ENCODE assay signal across 30 mouse cellular contexts in the genomic region with DNA sequence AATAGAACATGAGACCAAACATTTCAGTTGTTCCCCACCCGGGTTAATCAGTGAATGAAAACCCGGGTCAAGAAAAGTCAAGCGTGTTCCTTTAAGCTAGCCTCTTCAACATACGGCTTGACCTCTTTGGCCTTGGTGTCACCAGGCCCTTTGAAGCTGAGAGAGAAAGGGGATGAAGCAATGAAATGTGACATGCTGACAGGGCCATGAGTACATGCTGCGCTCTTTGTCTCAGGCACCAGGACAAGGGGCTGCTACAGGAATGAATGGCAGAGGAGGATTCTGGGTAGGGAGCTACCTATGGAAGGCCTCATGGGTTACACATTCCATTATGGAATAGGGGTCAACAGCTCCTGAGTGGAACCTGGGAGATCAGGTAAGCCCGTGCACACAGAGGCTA. TPM values are rescaled to one million over a fixed set of nuclear protein-coding genes. Genes with fewer than 3 reads are reported as not detected.
DNase-seq lines count a peak whose midpoint lies in the region; ATAC-seq lines count a peak whose summit lies in the region.
"Had no signal": no experiment of that assay in that cellular context is flagged by ENCODE, and none has a peak within 500 bp of the region (broad histone marks: within the 10 kb centered on the region; RNA-seq: fewer than 3 reads in every experiment).

No protein-coding gene starts in this region.

- no peaks in the 10 kb centered on the region; the same call in 1 of the 2 replicates for H3K36me3 ChIP-seq in liver, embryonic 16.5 days (ENCODE audit: control insufficient read depth, insufficient read depth)
- H3K36me3 ChIP-seq in liver, embryonic 11.5 days (ENCODE audit: control insufficient read depth, insufficient read depth, low read length): no peaks in the 10 kb centered on the region
- H3K36me3 ChIP-seq in kidney, embryonic 16.5 days (ENCODE audit: insufficient read depth, low read length): 0 out of 2 replicates have a peak, but pooled peaks cover 3% of the 10 kb centered on the region
- H3K36me3 ChIP-seq: forebrain, embryonic 10.5 days; liver, embryonic 15.5 days had no signal

- peak; percentile 30 for ATAC-seq in liver, embryonic 16.5 days (ENCODE audit: low read depth)
- no peak for ATAC-seq in liver, embryonic 11.5 days (replicated peaks; ENCODE audit: low FRiP score)
- no peak for ATAC-seq in kidney, embryonic 16.5 days (ENCODE audit: low FRiP score, low TSS enrichment)
- ATAC-seq: forebrain, embryonic 16.5 days; hindbrain, postnatal 0 days; intestine, embryonic 16.5 days; lung, postnatal 0 days had no signal

- no peaks in the 10 kb centered on the region for H3K9me3 ChIP-seq in liver, embryonic 16.5 days (replicated peaks; ENCODE audit: control insufficient read depth, low read length)
- H3K9me3 ChIP-seq in liver, embryonic 11.5 days (ENCODE audit: control insufficient read depth, low read length): no peaks in the 10 kb centered on the region
- no peaks in the 10 kb centered on the region for H3K9me3 ChIP-seq in kidney, embryonic 16.5 days (ENCODE audit: low read length)
- H3K9me3 ChIP-seq: forebrain, embryonic 10.5 days; limb, embryonic 13.5 days; liver, embryonic 15.5 days; neural tube, embryonic 12.5 days had no signal

- H3K27me3 ChIP-seq in liver, embryonic 16.5 days (ENCODE audit: control insufficient read depth, insufficient read depth, low read depth, low read length): no peaks in the 10 kb centered on the region
- H3K27me3 ChIP-seq in liver, embryonic 11.5 days (replicated peaks; ENCODE audit: control insufficient read depth, insufficient read depth, low read length): no peaks in the 10 kb centered on the region
- H3K27me3 ChIP-seq in kidney, embryonic 16.5 days (ENCODE audit: insufficient read depth, low read length): no peaks in the 10 kb centered on the region
- H3K27me3 ChIP-seq: limb, embryonic 13.5 days; liver, embryonic 15.5 days; neural tube, embryonic 12.5 days had no signal

- no peak overlapping the region for H3K4me2 ChIP-seq in liver, embryonic 16.5 days (ENCODE audit: low read depth, low read length)
- no peak overlapping the region for H3K4me2 ChIP-seq in liver, embryonic 11.5 days
- no peak overlapping the region for H3K4me2 ChIP-seq in kidney, embryonic 16.5 days (replicated peaks; ENCODE audit: low read depth, low read length)
- H3K4me2 ChIP-seq: limb, embryonic 13.5 days; liver, embryonic 15.5 days; neural tube, embryonic 12.5 days had no signal

- no peak overlapping the region for H3K27ac ChIP-seq in liver, embryonic 16.5 days (ENCODE audit: low read length)
- H3K27ac ChIP-seq in liver, embryonic 11.5 days (ENCODE audit: low read depth, low read length): no peak overlapping the region
- no peak overlapping the region for H3K27ac ChIP-seq in kidney, embryonic 16.5 days (ENCODE audit: low read length)
- H3K27ac ChIP-seq: forebrain, embryonic 10.5 days; hindbrain, postnatal 0 days; limb, embryonic 13.5 days; liver, embryonic 15.5 days; neural tube, embryonic 12.5 days had no signal

- H3K9ac ChIP-seq in liver, embryonic 16.5 days (ENCODE audit: low read depth, low read length): no peak overlapping the region
- H3K9ac ChIP-seq in liver, embryonic 11.5 days (ENCODE audit: low read depth, low read length): no peak overlapping the region
- H3K9ac ChIP-seq in kidney, embryonic 16.5 days (replicated peaks; ENCODE audit: low read length): no peak overlapping the region
- H3K9ac ChIP-seq: limb, embryonic 13.5 days; liver, embryonic 15.5 days; neural tube, embryonic 12.5 days had no signal

- 67% methylated on average over 6 of the region's 6 CpGs for WGBS in liver, embryonic 16.5 days (ENCODE audit: insufficient replicate concordance)
- WGBS in liver, embryonic 11.5 days: 85% methylated on average over 6 of the region's 6 CpGs
- WGBS in kidney, embryonic 16.5 days: 66% methylated on average over 6 of the region's 6 CpGs

- no peaks in the 10 kb centered on the region for H3K4me1 ChIP-seq in liver, embryonic 16.5 days (ENCODE audit: control insufficient read depth, low read depth, low read length)
- no peaks in the 10 kb centered on the region for H3K4me1 ChIP-seq in liver, embryonic 11.5 days (replicated peaks; ENCODE audit: control insufficient read depth, insufficient read depth, low read length)
- H3K4me1 ChIP-seq in kidney, embryonic 16.5 days (ENCODE audit: insufficient read depth, low read length): peaks cover 4% of the 10 kb centered on the region; the same call in 1 of the 2 replicates
- H3K4me1 ChIP-seq: limb, embryonic 13.5 days; liver, embryonic 15.5 days; neural tube, embryonic 12.5 days had no signal

- DNase-seq in adrenal gland, postnatal 14 days: peak; percentile 26
- DNase-seq in adrenal gland, postnatal 10 days: no peak
- DNase-seq in liver, embryonic 11.5 days (ENCODE audit: low spot score): no peak
- peak; percentile 37 for DNase-seq in embryo, embryonic 9.5 days (ENCODE audit: extremely low spot score)
- no peak for DNase-seq in kidney, postnatal 14 days
- DNase-seq: cerebellum, adult 18-20 months; cerebellum, postnatal 25 days; gastrocnemius, postnatal 14 days; heart, adult 18-20 months; heart, postnatal 36 days; kidney, adult 9 months; kidney, postnatal 36 days; layer of hippocampus, postnatal 36 days; midbrain, embryonic 14.5 days had no signal

- no peak overlapping the region for H3K4me3 ChIP-seq in liver, embryonic 16.5 days (ENCODE audit: low read depth, low read length)
- no peak overlapping the region for H3K4me3 ChIP-seq in liver, embryonic 11.5 days (ENCODE audit: low read depth, low read length)
- no peak overlapping the region for H3K4me3 ChIP-seq in kidney, embryonic 16.5 days (ENCODE audit: low read length)
- H3K4me3 ChIP-seq: forebrain, embryonic 10.5 days; limb, embryonic 13.5 days; liver, embryonic 15.5 days; neural tube, embryonic 12.5 days had no signal

RNA-seq across cellular contexts. Expression of a gene that starts 3.0 kb away (rescaled TPM):
- total RNA-seq in adrenal gland, postnatal 14 days (2021): 5.3 and 6.2 TPM in 2 replicates
- 1 to 10 TPM; 6.1 to 7.9 TPM for total RNA-seq in adrenal gland, postnatal 10 days (2021)
- 1.8 and 2.4 TPM in 2 replicates for polyA plus RNA-seq in liver, embryonic 16.5 days (2015; fragmentation: Nextera tagmentation; extraction: Ambion mirVana)
- 2.7 and 3.2 TPM in 2 replicates for polyA plus RNA-seq in liver, embryonic 11.5 days (2014; fragmentation: Nextera tagmentation; extraction: Ambion mirVana)
- polyA plus RNA-seq in kidney, embryonic 16.5 days (2015; fragmentation: Nextera tagmentation; extraction: Ambion mirVana): 6.5 and 6.8 TPM in 2 replicates

RNA-seq across cellular contexts. Expression of a gene that starts 5.5 kb away (rescaled TPM):
- not detected in 2 replicates for total RNA-seq in adrenal gland, postnatal 14 days (2021)
- total RNA-seq in adrenal gland, postnatal 10 days (2021): not detected
- polyA plus RNA-seq in liver, embryonic 16.5 days (2015; fragmentation: Nextera tagmentation; extraction: Ambion mirVana): 0.56 and 0.71 TPM in 2 replicates
- 0.84 and 1.1 TPM in 2 replicates for polyA plus RNA-seq in liver, embryonic 11.5 days (2014; fragmentation: Nextera tagmentation; extraction: Ambion mirVana)
- polyA plus RNA-seq in kidney, embryonic 16.5 days (2015; fragmentation: Nextera tagmentation; extraction: Ambion mirVana): 2.1 and 2.3 TPM in 2 replicates
- total RNA-seq: ES-E14; gastrocnemius, postnatal 14 days; heart, adult 18-20 months; heart, postnatal 36 days; hindbrain, postnatal 0 days; layer of hippocampus, adult 8-10 months; layer of hippocampus, postnatal 36 days; left cerebral cortex, postnatal 14 days had no signal
- polyA plus RNA-seq: spleen, adult 2 months; urinary bladder, adult 2 months had no signal

RNA-seq across cellular contexts. Expression of a gene that starts 26.0 kb away (rescaled TPM):
- 0.26 TPM in 1 of 2 replicates, not detected in the other for total RNA-seq in adrenal gland, postnatal 14 days (2021)
- under 1 TPM in 1 of 2 experiments, not detected in 1; 0.18 TPM for total RNA-seq in adrenal gland, postnatal 10 days (2021)
- 0.25 and 0.42 TPM in 2 replicates for polyA plus RNA-seq in liver, embryonic 16.5 days (2015; fragmentation: Nextera tagmentation; extraction: Ambion mirVana)
- 0.12 TPM in 1 of 2 replicates, not detected in the other for polyA plus RNA-seq in liver, embryonic 11.5 days (2014; fragmentation: Nextera tagmentation; extraction: Ambion mirVana)
- 0.16 TPM in 1 of 2 replicates, not detected in the other for polyA plus RNA-seq in kidney, embryonic 16.5 days (2015; fragmentation: Nextera tagmentation; extraction: Ambion mirVana)
- total RNA-seq: gastrocnemius, postnatal 14 days; hindbrain, postnatal 0 days; layer of hippocampus, postnatal 36 days; left cerebral cortex, postnatal 14 days had no signal
- polyA plus RNA-seq: embryonic facial prominence, embryonic 11.5 days; forebrain, embryonic 10.5 days; forebrain, embryonic 16.5 days; hindbrain, postnatal 0 days; midbrain, embryonic 14.5 days had no signal

Comparison
In these comparisons a context has a peak if more than half of its experiments do, and no peak if none do; other contexts are left out.
1. DNase-seq: peak in adrenal gland, postnatal 14 days (single experiment) and embryo, embryonic 9.5 days (single experiment); none in adrenal gland, postnatal 10 days (single experiment), liver, embryonic 11.5 days (single experiment) and kidney, postnatal 14 days (single experiment).